Mouse (Mus musculus) CH12.LX (cell line): ENCODE data around the gene Nrf1. TPM values are rescaled to one million over a fixed set of nuclear protein-coding genes. Genes with fewer than 3 reads are reported as not detected.
A peak's percentile ranks its signal among the peaks of the same experiment; 100 is the strongest.

ENCODE experiments used
- DNase-seq: peaks from one replicate; pipeline ENCODE4 v3.0.0-alpha.2; 2013; ENCODE audit errors: extremely low read depth
- H3K27ac ChIP-seq: 2 replicates; pipeline ENCODE4 v1.5.1; 2012; ENCODE audit warnings: low read depth, mild to moderate bottlenecking, control low read depth, moderate library complexity; ENCODE audit not compliant: insufficient read depth
- H3K27me3 ChIP-seq: replicated peaks from 2 replicates; pipeline ENCODE3; 2012; ENCODE audit warnings: inconsistent platforms
- H3K36me3 ChIP-seq, 2 experiments: replicated peaks in 1 of 2; 2 replicates each; pipeline versions ENCODE3 to v1.6.1; 2012; ENCODE audit warnings: inconsistent platforms in 1 of 2, low read length in 1 of 2, mild to moderate bottlenecking in 1 of 2, mixed read lengths in 1 of 2, moderate library complexity in 1 of 2; ENCODE audit not compliant: control insufficient read depth in 1 of 2, insufficient read depth in 1 of 2
- H3K4me1 ChIP-seq, 2 experiments: 2 replicates each; pipeline ENCODE4 v1.6.1; 2012; ENCODE audit warnings: inconsistent platforms in 1 of 2, moderate library complexity in 1 of 2; ENCODE audit not compliant: insufficient read depth in 2 of 2, control insufficient read depth in 1 of 2
- H3K4me2 ChIP-seq: 2 replicates; pipeline ENCODE4 v1.6.1; 2012; ENCODE audit warnings: low read depth, mild to moderate bottlenecking, control low read depth; ENCODE audit not compliant: poor library complexity, insufficient read depth, severe bottlenecking
- H3K4me3 ChIP-seq, 3 experiments: fragments of 150-350 bp in 1 of 3; sonication (generic) in 1 of 3; replicated peaks in 1 of 3; 2 replicates each; pipeline versions ENCODE3 to v1.5.1; 2011 to 2012; ENCODE audit warnings: low read depth in 2 of 3, low read length in 2 of 3, mild to moderate bottlenecking in 2 of 3, moderate library complexity in 2 of 3, control low read depth in 1 of 3, improper control_type of control experiment in 1 of 3, inconsistent platforms in 1 of 3, mixed read lengths in 1 of 3; ENCODE audit not compliant: poor library complexity in 1 of 3
- H3K79me2 ChIP-seq: replicated peaks from 2 replicates; pipeline ENCODE4 v1.6.1; 2012; ENCODE audit warnings: mild to moderate bottlenecking, moderate library complexity; ENCODE audit not compliant: control insufficient read depth, poor library complexity, insufficient read depth, severe bottlenecking; ENCODE audit errors: extremely low read depth
- H3K9ac ChIP-seq: 2 replicates; pipeline ENCODE4 v1.6.1; 2012; ENCODE audit warnings: low read depth, mild to moderate bottlenecking, control low read depth, moderate library complexity; ENCODE audit not compliant: insufficient read depth
- H3K9me3 ChIP-seq: replicated peaks from 2 replicates; pipeline ENCODE3; 2012; ENCODE audit warnings: low read length, inconsistent platforms, mixed read lengths
- CHD1 ChIP-seq: IDR thresholded peaks from 2 replicates; pipeline ENCODE4 v1.6.1; 2012; ENCODE audit warnings: low read depth, low read length, improper control_type of control experiment, inconsistent platforms
- CTCF ChIP-seq, 2 experiments: IDR thresholded peaks in 1 of 2; conservative IDR thresholded peaks in 1 of 2; 2 replicates each; pipeline ENCODE4 v1.5.1; 2011 to 2012; ENCODE audit warnings: low read depth in 2 of 2, low read length in 2 of 2, improper control_type of control experiment in 1 of 2, inconsistent platforms in 1 of 2, mild to moderate bottlenecking in 1 of 2, moderate library complexity in 1 of 2
- ETS1 ChIP-seq: conservative IDR thresholded peaks from 2 replicates; pipeline ENCODE4 v1.6.1; 2012; ENCODE audit warnings: low read depth, mild to moderate bottlenecking, inconsistent platforms, low read length, improper control_type of control experiment, moderate library complexity
- GABPA ChIP-seq: IDR thresholded peaks from 2 replicates; pipeline ENCODE4 v1.6.1; 2012; ENCODE audit warnings: low read depth, low read length, improper control_type of control experiment, inconsistent platforms; ENCODE audit not compliant: insufficient replicate concordance
- JUND ChIP-seq: conservative IDR thresholded peaks from 2 replicates; pipeline ENCODE4 v1.6.1; 2011; ENCODE audit warnings: low read depth, low read length, improper control_type of control experiment
- MAFK ChIP-seq: IDR thresholded peaks from 2 replicates; pipeline ENCODE4 v1.6.1; 2011; ENCODE audit warnings: low read length, improper control_type of control experiment; ENCODE audit not compliant: insufficient replicate concordance
- MEF2A ChIP-seq: IDR thresholded peaks from 2 replicates; pipeline ENCODE4 v1.6.1; 2014; ENCODE audit warnings: low read depth, mild to moderate bottlenecking, inconsistent platforms, low read length, improper control_type of control experiment, borderline replicate concordance
- MXI1 ChIP-seq: IDR thresholded peaks from 2 replicates; pipeline ENCODE4 v1.6.1; 2011; ENCODE audit warnings: mild to moderate bottlenecking, low read depth, low read length, improper control_type of control experiment
- MYC ChIP-seq: IDR thresholded peaks from 2 replicates; pipeline ENCODE4 v1.6.1; 2011; ENCODE audit warnings: low read depth, mild to moderate bottlenecking, improper control_type of control experiment, low read length
- POLR2AphosphoS2 ChIP-seq: IDR thresholded peaks from 2 replicates; pipeline ENCODE4 v1.6.1; 2011; ENCODE audit warnings: low read depth, low read length, improper control_type of control experiment
- SMC3 ChIP-seq: IDR thresholded peaks from 2 replicates; pipeline ENCODE4 v1.6.1; 2011; ENCODE audit warnings: low read depth, low read length, improper control_type of control experiment
- TCF12 ChIP-seq: IDR thresholded peaks from 2 replicates; pipeline ENCODE4 v1.6.1; 2014; ENCODE audit warnings: low read depth, mild to moderate bottlenecking, inconsistent platforms, low read length, improper control_type of control experiment
- UBTF ChIP-seq: IDR thresholded peaks from 2 replicates; pipeline ENCODE4 v1.6.1; 2012; ENCODE audit warnings: low read depth, mild to moderate bottlenecking, inconsistent platforms, low read length, improper control_type of control experiment, moderate library complexity
- USF1 ChIP-seq: IDR thresholded peaks from 2 replicates; pipeline ENCODE4 v1.6.1; 2014; ENCODE audit warnings: low read depth, mild to moderate bottlenecking, inconsistent platforms, low read length, improper control_type of control experiment
- ZC3H11A ChIP-seq: IDR thresholded peaks from 2 replicates; pipeline ENCODE4 v1.6.1; 2012; ENCODE audit warnings: low read depth, mild to moderate bottlenecking, inconsistent platforms, low read length, improper control_type of control experiment
- ZKSCAN1 ChIP-seq: IDR thresholded peaks from 2 replicates; pipeline ENCODE4 v1.6.1; 2012; ENCODE audit warnings: low read depth, inconsistent platforms, low read length, improper control_type of control experiment, borderline replicate concordance
- ZNF384 ChIP-seq: IDR thresholded peaks from 2 replicates; pipeline ENCODE4 v1.6.1; 2012; ENCODE audit warnings: low read depth, low read length, improper control_type of control experiment, inconsistent platforms
- dilution Hi-C: fragments of 300-500 bp; cut with MboI; formaldehyde crosslinking; loops from 2 replicates; pipeline ENCODE4 v1.14.3; 2020; ENCODE audit warnings: low sequenced_read_pairs; ENCODE audit not compliant: extremely low pct_unique_long_range_greater_than_20kb, extremely low pct_ligation_motif_present
- in situ Hi-C: fragments of 300-500 bp; cut with MboI; formaldehyde crosslinking; loops from 3 replicates; pipeline ENCODE4 v1.14.3; 2019; ENCODE audit warnings: low sequenced_read_pairs, low pct_ligation_motif_present, low pct_unique_long_range_greater_than_20kb, mixed read lengths
- polyA plus RNA-seq: library from polyadenylated mRNA; unstranded; fragments of >175 nt; gene quantifications from 2 replicates; pipeline ENCODE4 v1.2.1, GENCODE M21; 2012; ENCODE audit warnings: low read depth; ENCODE audit not compliant: insufficient read length
- total RNA-seq, 2 experiments: library from RNA; depleted of rRNA; stranded (reverse); fragments of 300-350 nt in 1 of 2; fragments of >200 nt in 1 of 2; gene quantifications; 2 replicates each; pipeline ENCODE4 v1.2.3; 2012 to 2014

The Nrf1 gene
- total and polyA plus RNA-seq, 3 experiments, result 43.6 to 74.6 (median 51.3) TPM

- Histone ChIP-seq H3K36me3 (no peaks in the 10 kb centered on the region), H3K79me2 (no peaks in the 10 kb centered on the region), H3K27me3 (no peaks in the 10 kb centered on the region), H3K9ac (no peak overlapping the region), H3K4me3 (no peak overlapping the region), H3K4me2 (no peak overlapping the region), H3K9me3 (no peaks in the 10 kb centered on the region)
- dilution Hi-C loops (no loop called here), in situ Hi-C loops (no loop called here)
- peak; percentile 79 for TF ChIP-seq MAFK
- TF ChIP-seq JUND, result no peak
- TF ChIP-seq TCF12, result no peak
- TF ChIP-seq ZC3H11A, result no peak
- no peak for TF ChIP-seq UBTF
- TF ChIP-seq CTCF (conservative IDR thresholded peaks at IDR 0.05 in 1 of 2, IDR thresholded peaks at IDR 0.05 in 1 of 2; ENCODE audit: low read depth in 2 of 2, low read length in 2 of 2), result no peak
- TF ChIP-seq, all 38 proteins: peak for 1
- H3K4me1 ChIP-seq, result peaks cover 0 to 4% of the 10 kb centered on the region in 2 experiments; a peak in 2 of 4 replicates
- H3K27ac ChIP-seq, result no peak overlapping the region
- DNase-seq, result no peak
Measured at GRCm38 (mm10) chr6:30005851-30006250, 41.9 kb upstream of the Nrf1 start.

GRCm38 (mm10) chr6:30009204-30009603, 38.6 kb upstream of the Nrf1 start:
- TF ChIP-seq POLR2AphosphoS2, result no peak
- TF ChIP-seq ZNF384, result no peak
- TF ChIP-seq SMC3, result no peak
- no peak for TF ChIP-seq ETS1
- no peak for TF ChIP-seq ZC3H11A
- no peak for TF ChIP-seq MYC
- TF ChIP-seq GABPA, result no peak
- TF ChIP-seq MXI1, result no peak
- TF ChIP-seq USF1, result no peak
- TF ChIP-seq ZKSCAN1, result no peak
- no peak for TF ChIP-seq CHD1
- no peak for TF ChIP-seq MEF2A
- Histone ChIP-seq H3K4me1 (peaks cover 2 to 4% of the 10 kb centered on the region in 2 experiments; a peak in 3 of 4 replicates), H3K36me3 (no peaks in the 10 kb centered on the region), H3K79me2 (no peaks in the 10 kb centered on the region), H3K27me3 (no peaks in the 10 kb centered on the region), H3K9me3 (no peaks in the 10 kb centered on the region), H3K4me3 (no peak overlapping the region), H3K4me2 (no peak overlapping the region), H3K27ac (no peak overlapping the region), H3K9ac (no peak overlapping the region)
- dilution Hi-C loops (no loop called here), in situ Hi-C loops (no loop called here)
- DNase-seq, result no peak
